Mouse (Mus musculus) embryonic facial prominence, embryonic 11.5 days (tissue): Measurements from ENCODE around the gene Zfp750. TPM values are rescaled to one million over a fixed set of nuclear protein-coding genes. Genes with fewer than 3 reads are reported as not detected.

Source experiments
- ATAC-seq: fragments of 200-750 bp; cut with Nextera tagmentation; replicated peaks from 2 replicates; pipeline ENCODE4 v1.8.0; 2017; ENCODE audit warnings: low read depth; ENCODE audit not compliant: insufficient number of reproducible peaks, low FRiP score, low TSS enrichment
- DNase-seq: peaks from one replicate; pipeline ENCODE4 v3.0.0-alpha.2; 2015; ENCODE audit warnings: low spot score
- H3K27ac ChIP-seq: fragments of 300-500 bp; sonication (generic); replicated peaks from 2 replicates; pipeline ENCODE4 v1.5.1; 2014; ENCODE audit warnings: mild to moderate bottlenecking, low read depth, low read length, control low read depth
- H3K27me3 ChIP-seq: fragments of 300-500 bp; sonication (generic); 2 replicates; pipeline ENCODE4 v1.6.1; 2014; ENCODE audit warnings: mild to moderate bottlenecking, low read length, moderate library complexity, mixed read lengths; ENCODE audit not compliant: control insufficient read depth, insufficient read depth
- H3K36me3 ChIP-seq: fragments of 300-500 bp; sonication (generic); replicated peaks from 2 replicates; pipeline ENCODE4 v1.6.1; 2014; ENCODE audit warnings: low read depth, mild to moderate bottlenecking, low read length, moderate library complexity, mixed read lengths; ENCODE audit not compliant: control insufficient read depth, insufficient read depth
- H3K4me1 ChIP-seq: fragments of 300-500 bp; sonication (generic); 2 replicates; pipeline ENCODE4 v1.6.1; 2014; ENCODE audit warnings: low read length, mixed read lengths; ENCODE audit not compliant: control insufficient read depth, insufficient read depth
- H3K4me2 ChIP-seq: fragments of 300-500 bp; sonication (generic); 2 replicates; pipeline ENCODE4 v1.6.1; 2014; ENCODE audit warnings: low read depth, mild to moderate bottlenecking, control low read depth, low read length, moderate library complexity
- H3K4me3 ChIP-seq: fragments of 300-500 bp; sonication (generic); 2 replicates; pipeline ENCODE4 v1.5.1; 2014; ENCODE audit warnings: low read depth, low read length, control low read depth
- H3K9ac ChIP-seq: fragments of 300-500 bp; sonication (generic); replicated peaks from 2 replicates; pipeline ENCODE4 v1.6.1; 2014; ENCODE audit warnings: mild to moderate bottlenecking, control low read depth, low read length
- H3K9me3 ChIP-seq: fragments of 300-500 bp; sonication (generic); replicated peaks from 2 replicates; pipeline ENCODE4 v1.6.1; 2016; ENCODE audit warnings: mild to moderate bottlenecking, low read length, inconsistent platforms, mixed read lengths; ENCODE audit not compliant: control insufficient read depth
- WGBS: fragments of 180-500 bp; shearing (Covaris S2); extraction: QIAGEN DNeasy Blood & Tissue Kit; methylation state at CpG from one replicate; pipeline ENCODE4 v1.1.7; 2014; 5-methylcytosine and 5-hydroxymethylcytosine counted together
- polyA plus RNA-seq: library from polyadenylated mRNA; unstranded; fragments of >200 nt; fragmentation: Nextera tagmentation; extraction: Ambion mirVana; gene quantifications from 2 replicates; pipeline ENCODE4 v1.2.1, GENCODE M21; 2014

Zfp750 gene
- polyA plus RNA-seq, 1 experiment from 2014 or later, result 0.86 TPM

GRCm38 (mm10) chr11:121547234-121547633, 28.1 kb upstream of the Zfp750 start:
- no peak overlapping the region for H3K27ac ChIP-seq
- no peaks in the 10 kb centered on the region for H3K27me3 ChIP-seq
- no peaks in the 10 kb centered on the region for H3K9me3 ChIP-seq
- 89% methylated on average over 5 of the region's 5 CpGs for WGBS
- H3K4me1 ChIP-seq, result no peaks in the 10 kb centered on the region
- ATAC-seq, result no peak
- no peaks in the 10 kb centered on the region for H3K36me3 ChIP-seq
- no peak overlapping the region for H3K4me3 ChIP-seq
- no peak overlapping the region for H3K9ac ChIP-seq
- DNase-seq, result no peak
- H3K4me2 ChIP-seq, result no peak overlapping the region

- Histone ChIP-seq H3K36me3 (no peaks in the 10 kb centered on the region), H3K9me3 (no peaks in the 10 kb centered on the region), H3K27me3 (no peaks in the 10 kb centered on the region), H3K27ac (no peak overlapping the region), H3K4me3 (no peak overlapping the region), H3K4me1 (no peaks in the 10 kb centered on the region), H3K9ac (no peak overlapping the region), H3K4me2 (no peak overlapping the region)
- ATAC-seq (no peak), DNase-seq (no peak)
- 90% methylated on average over 3 of the region's 3 CpGs for WGBS
Observed at GRCm38 (mm10) chr11:121545398-121546034, 26.4 kb upstream of the Zfp750 start.

- no peaks in the 10 kb centered on the region for H3K4me1 ChIP-seq
- no peak for DNase-seq
Observed at GRCm38 (mm10) chr11:121544755-121545397, 25.7 kb upstream of the Zfp750 start.

GRCm38 (mm10) chr11:121543922-121544321, 24.8 kb upstream of the Zfp750 start:
- Histone ChIP-seq H3K36me3 (no peaks in the 10 kb centered on the region), H3K27ac (no peak overlapping the region), H3K27me3 (no peaks in the 10 kb centered on the region), H3K4me3 (no peak overlapping the region), H3K9me3 (no peaks in the 10 kb centered on the region), H3K4me1 (no peaks in the 10 kb centered on the region), H3K4me2 (no peak overlapping the region), H3K9ac (no peak overlapping the region)
- no peak for DNase-seq
- WGBS, result 81% methylated on average over 9 of the region's 9 CpGs
- ATAC-seq, result no peak

More at GRCm38 (mm10) chr11:121544755-121545397, 25.7 kb upstream of the Zfp750 start:
- no peak overlapping the region for H3K9ac ChIP-seq
- no peak for ATAC-seq
- no peaks in the 10 kb centered on the region for H3K27me3 ChIP-seq
- H3K4me3 ChIP-seq, result no peak overlapping the region
- no peaks in the 10 kb centered on the region for H3K36me3 ChIP-seq
- 70% methylated on average over 7 of the region's 7 CpGs for WGBS
- no peak overlapping the region for H3K27ac ChIP-seq
- H3K4me2 ChIP-seq, result no peak overlapping the region
- no peaks in the 10 kb centered on the region for H3K9me3 ChIP-seq

- H3K9ac ChIP-seq, result no peak overlapping the region
- no peaks in the 10 kb centered on the region for H3K36me3 ChIP-seq
- no peaks in the 10 kb centered on the region for H3K27me3 ChIP-seq
- DNase-seq (no peak), ATAC-seq (no peak)
- H3K4me2 ChIP-seq, result no peak overlapping the region
- H3K4me1 ChIP-seq, result no peaks in the 10 kb centered on the region
- no peaks in the 10 kb centered on the region for H3K9me3 ChIP-seq
- H3K27ac ChIP-seq, result no peak overlapping the region
- WGBS, result 84% methylated on average over 5 of the region's 5 CpGs
- no peak overlapping the region for H3K4me3 ChIP-seq
Observed at GRCm38 (mm10) chr11:121543287-121543856, 24.2 kb upstream of the Zfp750 start.

GRCm38 (mm10) chr11:121542471-121542870, 23.3 kb upstream of the Zfp750 start:
- Histone ChIP-seq H3K36me3 (no peaks in the 10 kb centered on the region), H3K4me3 (no peak overlapping the region), H3K9ac (no peak overlapping the region), H3K4me2 (no peak overlapping the region), H3K27ac (no peak overlapping the region), H3K27me3 (no peaks in the 10 kb centered on the region), H3K9me3 (no peaks in the 10 kb centered on the region), H3K4me1 (no peaks in the 10 kb centered on the region)
- WGBS, result 66% methylated on average over 4 of the region's 4 CpGs
- ATAC-seq (no peak), DNase-seq (no peak)

- ATAC-seq (no peak), DNase-seq (no peak)
- Histone ChIP-seq H3K27me3 (no peaks in the 10 kb centered on the region), H3K9me3 (no peaks in the 10 kb centered on the region), H3K4me1 (no peaks in the 10 kb centered on the region), H3K27ac (no peak overlapping the region), H3K36me3 (no peaks in the 10 kb centered on the region), H3K4me2 (no peak overlapping the region), H3K4me3 (no peak overlapping the region), H3K9ac (no peak overlapping the region)
- 52% methylated on average over 3 of the region's 3 CpGs for WGBS
Observed at GRCm38 (mm10) chr11:121536528-121536927, 17.4 kb upstream of the Zfp750 start.

- Histone ChIP-seq H3K27me3 (no peaks in the 10 kb centered on the region), H3K27ac (no peak overlapping the region), H3K9me3 (no peaks in the 10 kb centered on the region), H3K9ac (no peak overlapping the region), H3K4me3 (no peak overlapping the region), H3K4me1 (no peaks in the 10 kb centered on the region), H3K4me2 (no peak overlapping the region), H3K36me3 (no peaks in the 10 kb centered on the region)
- ATAC-seq (no peak), DNase-seq (no peak)
- 89% methylated on average over 3 of the region's 3 CpGs for WGBS
Observed at GRCm38 (mm10) chr11:121529747-121530146, 10.6 kb upstream of the Zfp750 start.
